Mouse (Mus musculus) thymus, adult 2 months (tissue): Measurements from ENCODE around the gene Sept3. TPM values are rescaled to one million over a fixed set of nuclear protein-coding genes. Genes with fewer than 3 reads are reported as not detected.
A peak's percentile ranks its signal among the peaks of the same experiment; 100 is the strongest.
"Not testable (repeated sequence)": the region's sequence is repeated elsewhere in the genome, so short reads cannot be mapped to it uniquely, and the experiment has no call there.

Experiments
- DNase-seq: peaks from one replicate; pipeline ENCODE4 v3.0.0; 2021
- H3K27ac ChIP-seq: fragments of 200-500 bp; 2 replicates; pipeline ENCODE4 v1.5.1; 2012; ENCODE audit warnings: low read length, control low read depth; ENCODE audit not compliant: control insufficient read depth, insufficient read depth
- H3K27me3 ChIP-seq: fragments of 200-500 bp; 2 replicates; pipeline ENCODE4 v1.6.1; 2012; ENCODE audit warnings: mild to moderate bottlenecking, low read length, moderate library complexity, mixed read lengths; ENCODE audit not compliant: control insufficient read depth, insufficient read depth
- H3K36me3 ChIP-seq: fragments of 200-500 bp; 2 replicates; pipeline ENCODE4 v1.6.1; 2012; ENCODE audit warnings: mild to moderate bottlenecking, low read length, moderate library complexity; ENCODE audit not compliant: control insufficient read depth, insufficient read depth
- H3K4me1 ChIP-seq: fragments of 200-500 bp; replicated peaks from 2 replicates; pipeline ENCODE4 v1.6.1; 2012; ENCODE audit warnings: low read length; ENCODE audit not compliant: control insufficient read depth, insufficient read depth
- H3K4me3 ChIP-seq: fragments of 200-500 bp; 2 replicates; pipeline ENCODE4 v1.5.1; 2012; ENCODE audit warnings: mild to moderate bottlenecking, low read length, control low read depth, moderate library complexity; ENCODE audit not compliant: control insufficient read depth, insufficient read depth
- CTCF ChIP-seq: fragments of 200-500 bp; IDR thresholded peaks from 2 replicates; pipeline ENCODE4 v1.5.1; 2012; ENCODE audit warnings: mild to moderate bottlenecking, control low read depth, low read length, moderate library complexity, borderline replicate concordance; ENCODE audit not compliant: control insufficient read depth, poor library complexity, insufficient read depth; ENCODE audit errors: extremely low read depth
- POLR2A ChIP-seq: fragments of 200-500 bp; IDR thresholded peaks from 2 replicates; pipeline ENCODE4 v1.6.1; 2012; ENCODE audit warnings: mild to moderate bottlenecking, low read length, control low read depth, moderate library complexity; ENCODE audit not compliant: control insufficient read depth, poor library complexity, insufficient read depth; ENCODE audit errors: extremely low read depth
- WGBS: fragments of 180-500 bp; shearing (Covaris S2); methylation state at CpG from one replicate; pipeline ENCODE4 v1.1.7; 2018; 5-methylcytosine and 5-hydroxymethylcytosine counted together
- polyA plus RNA-seq: library from polyadenylated mRNA; depleted of rRNA; stranded (reverse); fragments of >200 nt; gene quantifications from 2 replicates; pipeline ENCODE4 v1.2.3, GENCODE M21; 2012

The Sept3 gene
- polyA plus RNA-seq, 1 experiment = 4.6 TPM

GRCm38 (mm10) chr15:82232651-82233050 is 42.0 kb upstream of the Sept3 start:
- TF ChIP-seq CTCF = no peak
- TF ChIP-seq POLR2A = no peak
- WGBS = 89% methylated on average over 4 of the region's 4 CpGs
- no peak for DNase-seq
- Histone ChIP-seq H3K4me1 (no peaks in the 10 kb centered on the region), H3K36me3 (no peaks in the 10 kb centered on the region), H3K4me3 (no peak overlapping the region), H3K27ac (no peak overlapping the region), H3K27me3 (no peaks in the 10 kb centered on the region)

GRCm38 (mm10) chr15:82235661-82236060 is 39.0 kb upstream of the Sept3 start:
- Histone ChIP-seq H3K4me1 (no peaks in the 10 kb centered on the region), H3K27ac (no peak overlapping the region), H3K36me3 (no peaks in the 10 kb centered on the region), H3K4me3 (no peak overlapping the region), H3K27me3 (no peaks in the 10 kb centered on the region)
- no peak for DNase-seq
- no peak for TF ChIP-seq CTCF
- TF ChIP-seq POLR2A = no peak
- 61% methylated on average over 10 of the region's 10 CpGs for WGBS

GRCm38 (mm10) chr15:82236565-82236964 is 38.1 kb upstream of the Sept3 start:
- no peaks in the 10 kb centered on the region for H3K27me3 ChIP-seq
- no peak overlapping the region for H3K27ac ChIP-seq
- DNase-seq = peak; percentile 86
- no peaks in the 10 kb centered on the region for H3K4me1 ChIP-seq
- 39% methylated on average over 5 of the region's 5 CpGs for WGBS
- no peaks in the 10 kb centered on the region for H3K36me3 ChIP-seq
- TF ChIP-seq POLR2A = no peak
- TF ChIP-seq CTCF = peak; percentile 98
- H3K4me3 ChIP-seq = no peak overlapping the region

- Histone ChIP-seq H3K4me3 (peak overlapping the region; percentile 85; the same call in 1 of the 2 replicates), H3K4me1 (peaks cover 6% of the 10 kb centered on the region), H3K27me3 (no peaks in the 10 kb centered on the region), H3K27ac (no peak overlapping the region), H3K36me3 (no peaks in the 10 kb centered on the region)
- TF ChIP-seq CTCF (no peak), POLR2A (no peak)
- DNase-seq = no peak
- WGBS = 76% methylated on average over 3 of the region's 3 CpGs
Observed at GRCm38 (mm10) chr15:82243311-82243710, 31.4 kb upstream of the Sept3 start.

GRCm38 (mm10) chr15:82243742-82244114 is 31.0 kb upstream of the Sept3 start:
- no peaks in the 10 kb centered on the region for H3K36me3 ChIP-seq
- H3K27ac ChIP-seq = no peak overlapping the region
- no peak for DNase-seq
- H3K27me3 ChIP-seq = no peaks in the 10 kb centered on the region
- peaks cover 6% of the 10 kb centered on the region for H3K4me1 ChIP-seq
- H3K4me3 ChIP-seq = peak overlapping the region; percentile 85
- TF ChIP-seq CTCF (no peak), POLR2A (no peak)
- 1% methylated on average over 12 of the region's 12 CpGs for WGBS

- H3K4me1 ChIP-seq = peaks cover 6% of the 10 kb centered on the region
- no peak within 1 kb of the TSS for H3K27ac ChIP-seq
- peak; percentile 94 for DNase-seq
- TF ChIP-seq CTCF = 0 out of 2 replicates have a peak, but pooled peaks have one; percentile 43
- TF ChIP-seq POLR2A = peak; percentile 45
- H3K36me3 ChIP-seq = no peaks in the 10 kb centered on the region
- WGBS = under 1% methylated on average over 65 of the region's 65 CpGs
- peak within 1 kb of the TSS; percentile 85 for H3K4me3 ChIP-seq
- H3K27me3 ChIP-seq = no peaks in the 10 kb centered on the region
Observed at GRCm38 (mm10) chr15:82244115-82244804, 30.4 kb upstream of the Sept3 start, which contains the start of gene Cenpm. TSS of gene Cenpm (minus strand) at chr15:82244748.

- not testable (repeated sequence) for DNase-seq, H3K4me1 ChIP-seq, H3K27me3 ChIP-seq, H3K27ac ChIP-seq, H3K36me3 ChIP-seq
- peak overlapping the region; percentile 85 for H3K4me3 ChIP-seq
- WGBS = 26% methylated on average over 9 of the region's 9 CpGs
Observed at GRCm38 (mm10) chr15:82244805-82245161, 29.9 kb upstream of the Sept3 start.
